ENCODE assay signal across 26 mouse cellular contexts in genomic region chr10:79974087-79974486, GRCm38 (mm10). TPM values are rescaled to one million over a fixed set of nuclear protein-coding genes. Genes with fewer than 3 reads are reported as not detected.
"Had no signal": no experiment of that assay in that cellular context is flagged by ENCODE, and none has a peak within 500 bp of the region (broad histone marks: within the 10 kb centered on the region; RNA-seq: fewer than 3 reads in every experiment).

No protein-coding gene starts in this region.

- H3K9me3 ChIP-seq: hindbrain, embryonic 13.5 days; hindbrain, embryonic 15.5 days; kidney, embryonic 15.5 days; limb, embryonic 12.5 days had no signal

- DNase-seq: gastrocnemius, postnatal 14 days; gastrocnemius, postnatal 36 days; heart, adult 2 months; heart, postnatal 10 days; kidney, adult 11 months; kidney, adult 2 months; kidney, adult 9 months; kidney, postnatal 14 days; kidney, postnatal 36 days; layer of hippocampus, adult 9-11 months; layer of hippocampus, postnatal 36 days; liver; liver, embryonic 13.5 days had no signal

- H3K9ac ChIP-seq: heart, embryonic 13.5 days; hindbrain, embryonic 13.5 days; hindbrain, embryonic 15.5 days; kidney, embryonic 15.5 days; limb, embryonic 12.5 days; liver, embryonic 13.5 days had no signal

- H3K4me3 ChIP-seq: heart, adult 2 months; heart, embryonic 13.5 days; hindbrain, embryonic 13.5 days; hindbrain, embryonic 15.5 days; kidney, embryonic 15.5 days; limb, embryonic 12.5 days; liver, embryonic 13.5 days had no signal

- H3K4me2 ChIP-seq: heart, embryonic 11.5 days; heart, embryonic 13.5 days; hindbrain, embryonic 13.5 days; hindbrain, embryonic 15.5 days; kidney, embryonic 15.5 days; limb, embryonic 12.5 days; liver, embryonic 11.5 days; liver, embryonic 13.5 days had no signal

- H3K27ac ChIP-seq: heart, adult 2 months; heart, embryonic 13.5 days; hindbrain, embryonic 13.5 days; hindbrain, embryonic 15.5 days; hindbrain, postnatal 0 days; kidney, embryonic 15.5 days; kidney, postnatal 0 days; limb, embryonic 10.5 days; limb, embryonic 12.5 days; liver, embryonic 13.5 days had no signal

- ATAC-seq: hindbrain, postnatal 0 days; intestine, embryonic 16.5 days had no signal

RNA-seq across cellular contexts. Expression of gene Grin3b, which starts 3.6 kb away (rescaled TPM):
- total RNA-seq: heart, postnatal 10 days; hematopoietic stem cell, adult 5-6 weeks had no signal
- polyA plus RNA-seq: large intestine, adult 2 months had no signal
